Mouse (Mus musculus) limb, embryonic 14.5 days (tissue): ENCODE results near the gene Fbxo21. TPM values are rescaled to one million over a fixed set of nuclear protein-coding genes. Genes with fewer than 3 reads are reported as not detected.

ENCODE experiments used
- ATAC-seq: fragments of 200-750 bp; cut with Nextera tagmentation; 2 replicates; pipeline ENCODE4 v1.8.0; 2017; ENCODE audit warnings: low read depth, moderate number of reproducible peaks, moderate TSS enrichment; ENCODE audit not compliant: low FRiP score
- DNase-seq: peaks from one replicate; pipeline ENCODE4 v3.0.0-alpha.2; 2015; ENCODE audit warnings: low spot score
- H3K27ac ChIP-seq: fragments of 300-500 bp; sonication (generic); replicated peaks from 2 replicates; pipeline ENCODE4 v1.5.1; 2014; ENCODE audit warnings: low read depth, mild to moderate bottlenecking, low read length, moderate library complexity, mixed read lengths
- H3K27me3 ChIP-seq: fragments of 300-500 bp; sonication (generic); 2 replicates; pipeline ENCODE4 v1.6.1; 2014; ENCODE audit warnings: low read length, mixed read lengths; ENCODE audit not compliant: control insufficient read depth, insufficient read depth
- H3K36me3 ChIP-seq: fragments of 300-500 bp; sonication (generic); 2 replicates; pipeline ENCODE4 v1.6.1; 2014; ENCODE audit warnings: mild to moderate bottlenecking, low read length, moderate library complexity, mixed read lengths; ENCODE audit not compliant: control insufficient read depth, insufficient read depth
- H3K4me1 ChIP-seq: fragments of 300-500 bp; sonication (generic); 2 replicates; pipeline ENCODE4 v1.6.1; 2014; ENCODE audit warnings: antibody characterized with exemption, low read length, mixed read lengths; ENCODE audit not compliant: control insufficient read depth, insufficient read depth
- H3K4me2 ChIP-seq: fragments of 300-500 bp; sonication (generic); replicated peaks from 2 replicates; pipeline ENCODE4 v1.6.1; 2014; ENCODE audit warnings: low read depth, mild to moderate bottlenecking, low read length, moderate library complexity; ENCODE audit not compliant: severe bottlenecking
- H3K4me3 ChIP-seq: fragments of 300-500 bp; sonication (generic); replicated peaks from 2 replicates; pipeline ENCODE4 v1.5.1; 2014; ENCODE audit warnings: low read length
- H3K9ac ChIP-seq: fragments of 300-500 bp; sonication (generic); 2 replicates; pipeline ENCODE4 v1.6.1; 2014; ENCODE audit warnings: mild to moderate bottlenecking, low read depth, low read length, moderate library complexity; ENCODE audit not compliant: severe bottlenecking
- H3K9me3 ChIP-seq: fragments of 300-500 bp; sonication (generic); 2 replicates; pipeline ENCODE4 v1.6.1; 2016; ENCODE audit warnings: low read length; ENCODE audit not compliant: control insufficient read depth
- POLR2A ChIP-seq: fragments of 200-500 bp; IDR thresholded peaks from 2 replicates; pipeline ENCODE4 v1.8.0; 2012; ENCODE audit warnings: inconsistent platforms, mild to moderate bottlenecking, moderate library complexity, borderline replicate concordance; ENCODE audit not compliant: insufficient read depth, insufficient read length; ENCODE audit errors: extremely low read depth
- WGBS: fragments of 180-500 bp; shearing (Covaris S2); extraction: QIAGEN DNeasy Blood & Tissue Kit; methylation state at CpG from one replicate; pipeline ENCODE4 v1.1.7; 2014; 5-methylcytosine and 5-hydroxymethylcytosine counted together
- polyA plus RNA-seq, 2 experiments: library from polyadenylated mRNA; depleted of rRNA in 1 of 2; stranded (reverse) in 1 of 2; unstranded in 1 of 2; fragments of >200 nt; fragmentation: Nextera tagmentation in 1 of 2; extraction: Ambion mirVana in 1 of 2; gene quantifications; 2 replicates each; pipeline versions ENCODE4 v1.2.1 to v1.2.3; 2012 to 2014

Gene Fbxo21
- polyA plus RNA-seq, 2 experiments, result 44.2 to 52.5 TPM

DNA sequence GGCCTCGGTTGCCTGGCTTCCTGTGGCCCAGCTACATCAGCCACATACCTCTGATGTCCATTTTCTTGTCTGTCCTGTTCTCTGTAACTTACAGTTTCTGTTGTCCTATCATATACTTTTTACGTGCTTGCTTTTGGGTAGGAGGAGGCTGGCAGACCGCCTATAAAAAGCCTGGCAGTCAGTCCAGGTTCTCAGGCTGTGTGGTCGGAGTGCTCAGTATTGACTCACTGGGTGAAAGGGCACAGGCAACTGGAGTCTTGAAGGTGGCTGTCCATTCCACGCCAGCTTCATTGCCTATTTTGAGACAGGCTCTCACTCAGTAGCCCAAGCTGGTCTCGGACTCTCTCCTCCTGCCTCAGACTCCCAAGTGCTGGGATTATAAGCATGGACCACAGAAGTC lies 13.2 kb downstream of the Fbxo21 start:
- H3K36me3 ChIP-seq, result peaks cover 90% of the 10 kb centered on the region
- H3K9me3 ChIP-seq, result no peaks in the 10 kb centered on the region
- TF ChIP-seq POLR2A, result no peak
- DNase-seq (no peak), ATAC-seq (no peak)
- no peak overlapping the region for H3K4me2 ChIP-seq
- no peak overlapping the region for H3K4me3 ChIP-seq
- WGBS, result 85% methylated on average over 6 of the region's 6 CpGs
- H3K27me3 ChIP-seq, result no peaks in the 10 kb centered on the region
- H3K27ac ChIP-seq, result no peak overlapping the region
- H3K9ac ChIP-seq, result no peak overlapping the region
- H3K4me1 ChIP-seq, result no peaks in the 10 kb centered on the region

DNA sequence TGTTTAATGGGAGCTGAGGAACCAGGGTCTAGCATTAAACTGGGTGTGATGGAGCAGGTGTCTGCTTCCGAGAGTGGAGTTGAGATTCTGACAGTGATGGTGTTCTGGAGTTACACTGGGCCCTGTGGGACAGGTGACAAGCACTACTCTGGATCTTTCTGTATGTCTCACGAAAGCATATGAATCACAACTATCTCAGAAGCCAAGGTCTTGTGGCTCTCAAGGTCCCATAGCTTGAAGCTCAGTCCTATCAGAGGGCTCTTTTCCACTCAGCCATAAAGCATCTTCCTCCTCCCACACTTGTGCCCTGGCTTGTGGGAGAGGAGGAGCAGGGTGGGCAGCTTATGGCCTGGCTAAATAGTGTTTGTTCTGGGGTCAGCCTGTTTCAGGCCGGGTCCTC lies 14.4 kb downstream of the Fbxo21 start:
- Histone ChIP-seq H3K9ac (no peak overlapping the region), H3K27ac (no peak overlapping the region), H3K27me3 (no peaks in the 10 kb centered on the region), H3K9me3 (no peaks in the 10 kb centered on the region), H3K4me2 (no peak overlapping the region), H3K36me3 (peaks cover 96% of the 10 kb centered on the region), H3K4me3 (no peak overlapping the region), H3K4me1 (no peaks in the 10 kb centered on the region)
- WGBS, result 85% methylated on average over 3 of the region's 3 CpGs
- TF ChIP-seq POLR2A, result no peak
- DNase-seq, result no peak
- ATAC-seq, result no peak

DNA sequence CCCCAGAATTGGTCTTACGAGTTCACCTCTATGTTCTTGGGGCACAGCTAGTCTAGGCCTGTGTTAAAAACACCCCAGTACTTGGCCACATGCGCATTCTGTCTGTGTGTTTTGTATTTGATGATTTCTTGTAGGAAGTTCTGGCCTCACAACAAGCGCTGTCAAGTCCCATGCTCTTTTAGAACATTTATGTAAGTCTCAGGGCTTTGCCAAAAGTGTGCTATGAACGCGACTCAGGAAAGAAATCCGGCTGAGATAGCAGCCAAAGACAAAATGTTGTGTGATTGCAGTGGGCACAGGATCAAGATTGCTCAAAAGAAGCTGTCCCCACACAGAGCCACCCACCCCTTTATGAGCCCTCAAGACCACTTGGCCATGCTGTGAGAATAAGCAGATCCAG lies 17.0 kb downstream of the Fbxo21 start:
- Histone ChIP-seq H3K27ac (no peak overlapping the region), H3K27me3 (no peaks in the 10 kb centered on the region), H3K9ac (no peak overlapping the region), H3K4me2 (no peak overlapping the region), H3K4me1 (no peaks in the 10 kb centered on the region), H3K4me3 (no peak overlapping the region), H3K9me3 (no peaks in the 10 kb centered on the region), H3K36me3 (peaks cover 95% of the 10 kb centered on the region)
- 91% methylated on average over 6 of the region's 6 CpGs for WGBS
- no peak for TF ChIP-seq POLR2A
- DNase-seq (no peak), ATAC-seq (no peak)

DNA sequence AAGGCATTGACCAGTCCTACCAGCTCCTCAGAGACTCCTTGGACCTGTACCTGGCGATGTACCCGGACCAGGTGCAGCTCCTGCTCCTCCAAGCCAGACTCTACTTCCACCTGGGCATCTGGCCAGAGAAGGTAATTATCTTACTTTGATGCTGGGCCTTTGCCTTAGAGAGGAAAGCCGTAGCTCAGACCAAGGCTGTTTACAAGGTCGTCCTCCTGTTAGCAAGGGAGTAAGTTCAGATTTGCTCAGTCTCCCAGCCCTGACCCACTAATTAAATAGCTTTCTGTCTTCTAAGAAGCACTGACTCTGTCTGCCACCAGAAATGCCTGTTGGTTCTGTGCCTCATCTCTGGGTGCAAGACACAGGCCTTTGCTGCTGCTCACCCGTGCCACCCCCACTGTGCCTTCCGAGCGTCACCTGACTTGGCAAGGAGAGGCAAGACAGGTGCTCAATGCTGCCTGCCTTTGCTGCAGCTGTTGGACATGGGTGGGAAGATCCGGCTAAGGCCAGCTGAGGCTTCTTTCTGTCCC lies 18.9 kb downstream of the Fbxo21 start:
- no peak for ATAC-seq
- H3K4me2 ChIP-seq, result no peak overlapping the region
- 80% methylated on average over 8 of the region's 8 CpGs for WGBS
- H3K4me3 ChIP-seq, result no peak overlapping the region
- no peak for DNase-seq
- no peak overlapping the region for H3K9ac ChIP-seq
- no peaks in the 10 kb centered on the region for H3K4me1 ChIP-seq
- H3K27ac ChIP-seq, result no peak overlapping the region
- H3K27me3 ChIP-seq, result no peaks in the 10 kb centered on the region
- no peaks in the 10 kb centered on the region for H3K9me3 ChIP-seq
- TF ChIP-seq POLR2A, result no peak
- peaks cover 94% of the 10 kb centered on the region for H3K36me3 ChIP-seq

DNA sequence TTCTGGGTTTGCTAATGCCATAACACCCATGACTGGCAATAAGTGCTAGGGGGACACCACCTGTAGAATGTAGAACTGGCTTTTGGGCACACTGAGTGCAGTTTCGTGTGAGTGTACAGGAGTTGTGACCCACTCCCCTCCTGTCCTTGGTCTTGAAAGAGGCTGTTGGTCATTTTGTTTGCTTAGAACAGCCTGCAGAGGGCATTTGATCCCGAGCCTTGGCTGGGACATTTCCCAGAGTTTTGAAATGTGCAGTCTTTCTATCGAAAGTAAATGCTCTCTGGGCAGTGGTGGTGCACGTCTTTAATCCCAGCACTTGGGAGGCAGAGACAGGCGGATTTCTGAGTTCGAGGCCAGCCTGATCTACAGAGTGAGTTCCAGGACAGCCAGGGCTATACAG lies 19.4 kb downstream of the Fbxo21 start:
- DNase-seq (no peak), ATAC-seq (no peak)
- no peak for TF ChIP-seq POLR2A
- Histone ChIP-seq H3K9ac (no peak overlapping the region), H3K27me3 (no peaks in the 10 kb centered on the region), H3K27ac (no peak overlapping the region), H3K9me3 (no peaks in the 10 kb centered on the region), H3K4me2 (no peak overlapping the region), H3K4me3 (no peak overlapping the region), H3K4me1 (no peaks in the 10 kb centered on the region), H3K36me3 (peaks cover 94% of the 10 kb centered on the region)
- WGBS, result 89% methylated on average over 6 of the region's 6 CpGs

DNA sequence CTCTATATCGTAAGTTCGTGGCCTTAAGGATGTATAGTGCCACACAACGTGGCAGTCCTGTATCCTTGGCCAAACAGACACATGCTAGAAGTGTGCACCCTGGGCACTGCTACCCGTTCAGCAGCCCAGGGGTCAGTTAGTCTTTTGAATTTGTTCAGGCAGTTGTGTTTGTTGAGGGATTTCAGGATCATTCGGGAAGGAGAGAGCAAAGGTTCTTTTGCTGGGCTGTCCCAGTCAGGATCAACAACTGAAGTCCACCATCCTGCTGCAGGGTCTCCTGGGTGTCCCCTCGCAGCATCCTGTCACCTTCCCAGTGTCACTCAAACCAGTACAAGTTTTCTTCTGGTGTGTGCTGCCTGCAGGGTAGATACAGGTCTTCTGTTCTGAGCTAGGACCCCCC lies 20.1 kb downstream of the Fbxo21 start:
- ATAC-seq, result no peak
- no peak overlapping the region for H3K9ac ChIP-seq
- peaks cover 94% of the 10 kb centered on the region for H3K36me3 ChIP-seq
- no peaks in the 10 kb centered on the region for H3K9me3 ChIP-seq
- DNase-seq, result no peak
- H3K27me3 ChIP-seq, result no peaks in the 10 kb centered on the region
- no peaks in the 10 kb centered on the region for H3K4me1 ChIP-seq
- H3K4me2 ChIP-seq, result no peak overlapping the region
- H3K27ac ChIP-seq, result no peak overlapping the region
- TF ChIP-seq POLR2A, result no peak
- no peak overlapping the region for H3K4me3 ChIP-seq
- WGBS, result 89% methylated on average over 6 of the region's 6 CpGs
